Mouse (Mus musculus): ENCODE data around the gene Ndufa13.

Gene Ndufa13

GRCm38 (mm10) chr8:69877992-69878391 lies 24.4 kb downstream of the Ndufa13 start:
- DNase-seq = no peak

GRCm38 (mm10) chr8:69877396-69877795 lies 25.0 kb downstream of the Ndufa13 start:
- no peak for DNase-seq

GRCm38 (mm10) chr8:69876967-69877366 lies 25.4 kb downstream of the Ndufa13 start:
- DNase-seq = no peak

- no peak for DNase-seq
Measured at GRCm38 (mm10) chr8:69876097-69876496, 26.3 kb downstream of the Ndufa13 start.

- DNase-seq = no peak
Measured at GRCm38 (mm10) chr8:69874654-69875053, 27.7 kb downstream of the Ndufa13 start.

GRCm38 (mm10) chr8:69874155-69874554 lies 28.2 kb downstream of the Ndufa13 start:
- peak; percentile 70 to 79 for DNase-seq

GRCm38 (mm10) chr8:69870907-69871306 lies 31.5 kb downstream of the Ndufa13 start:
- DNase-seq = no peak

GRCm38 (mm10) chr8:69870003-69870765 lies 32.2 kb downstream of the Ndufa13 start:
- peak; percentile 48 to 57 for DNase-seq

GRCm38 (mm10) chr8:69867696-69868326 lies 34.5 kb downstream of the Ndufa13 start:
- DNase-seq = no peak

GRCm38 (mm10) chr8:69864180-69864579 lies 38.2 kb downstream of the Ndufa13 start:
- DNase-seq = no peak

GRCm38 (mm10) chr8:69863387-69864020 lies 38.9 kb downstream of the Ndufa13 start:
- DNase-seq = no peak

GRCm38 (mm10) chr8:69861251-69861650 lies 41.1 kb downstream of the Ndufa13 start:
- DNase-seq = no peak

- no peak for DNase-seq
Measured at GRCm38 (mm10) chr8:69860807-69861206, 41.6 kb downstream of the Ndufa13 start.

- no peak for DNase-seq
Measured at GRCm38 (mm10) chr8:69853869-69854268, 48.5 kb downstream of the Ndufa13 start.

- no peak for DNase-seq
Measured at GRCm38 (mm10) chr8:69850926-69851506, 51.3 kb downstream of the Ndufa13 start.

- DNase-seq = no peak
Measured at GRCm38 (mm10) chr8:69849899-69850298, 52.5 kb downstream of the Ndufa13 start.

GRCm38 (mm10) chr8:69848951-69849350 lies 53.4 kb downstream of the Ndufa13 start:
- DNase-seq = no peak

- no peak for DNase-seq
Measured at GRCm38 (mm10) chr8:69847167-69848065, 54.9 kb downstream of the Ndufa13 start.

All from cerebellum, postnatal 36 days (tissue).